Mouse (Mus musculus): ENCODE data around the gene Stfa3. TPM values are rescaled to one million over a fixed set of nuclear protein-coding genes. Genes with fewer than 3 reads are reported as not detected.

The Stfa3 gene
- total RNA-seq (2014; rRNA removed) (not detected in 2 replicates), polyA plus RNA-seq (2015; fragmentation: Nextera tagmentation; extraction: Ambion mirVana) (not detected in 2 replicates)

DNA sequence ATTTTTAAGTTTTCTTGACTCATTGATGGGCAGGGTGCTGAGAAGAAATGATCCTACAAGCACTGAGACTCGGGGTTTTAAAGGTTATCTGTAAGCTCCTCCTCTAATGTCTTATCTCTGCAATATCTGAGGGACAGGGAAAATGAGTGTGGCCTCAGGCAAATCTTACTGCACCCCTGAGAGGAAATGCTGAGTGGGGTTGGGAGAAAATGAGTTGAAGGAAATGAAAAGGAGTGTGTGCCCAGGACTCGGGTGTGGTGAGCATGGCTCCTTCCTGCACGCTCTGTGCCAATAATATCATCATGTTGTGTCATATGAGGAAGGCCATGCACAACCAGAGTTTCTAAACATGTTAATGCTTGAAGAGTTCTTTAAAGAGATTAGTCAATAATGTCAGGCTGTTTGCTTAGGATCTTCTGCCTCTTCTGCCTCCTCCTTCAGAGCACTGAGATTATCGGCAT is at the start of gene Stfa3:
Gene Stfa3 (minus strand): TSS at position 51 of the 461 bp plus-strand sequence.
- no peaks in the 10 kb centered on the region for H3K9me3 ChIP-seq (ENCODE audit: low read length)
- 82% methylated on average over 4 of the region's 4 CpGs for WGBS
- H3K27me3 ChIP-seq (ENCODE audit: insufficient read depth, low read length), result no peaks in the 10 kb centered on the region
- no peaks in the 10 kb centered on the region for H3K36me3 ChIP-seq (ENCODE audit: insufficient read depth, low read length)
- H3K4me1 ChIP-seq (ENCODE audit: insufficient read depth, low read length), result no peaks in the 10 kb centered on the region
- DNase-seq (ENCODE audit: low spot score) (no peak), ATAC-seq (no peak)
- H3K4me2 ChIP-seq (ENCODE audit: low read depth, low read length), result no peak within 1 kb of the TSS
- H3K9ac ChIP-seq (replicated peaks; ENCODE audit: low read length), result no peak within 1 kb of the TSS
- H3K4me3 ChIP-seq (ENCODE audit: low read length), result no peak within 1 kb of the TSS
- H3K27ac ChIP-seq, result no peak within 1 kb of the TSS
- no peak for TF ChIP-seq CTCF (IDR thresholded peaks at IDR 0.05; ENCODE audit: low read depth)

GRCm38 (mm10) chr16:36502286-36502685 is 47.1 kb upstream of the Stfa3 start:
- DNase-seq (ENCODE audit: low spot score) (no peak), ATAC-seq (no peak)
- no peaks in the 10 kb centered on the region for H3K4me1 ChIP-seq (ENCODE audit: insufficient read depth, low read length)
- TF ChIP-seq CTCF (IDR thresholded peaks at IDR 0.05; ENCODE audit: low read depth), result no peak
- no peak overlapping the region for H3K9ac ChIP-seq (replicated peaks; ENCODE audit: low read length)
- no peak overlapping the region for H3K27ac ChIP-seq
- H3K9me3 ChIP-seq (ENCODE audit: low read length), result no peaks in the 10 kb centered on the region
- WGBS, result 78% methylated on average over 2 of the region's 2 CpGs
- no peaks in the 10 kb centered on the region for H3K27me3 ChIP-seq (ENCODE audit: insufficient read depth, low read length)
- H3K36me3 ChIP-seq (ENCODE audit: insufficient read depth, low read length), result no peaks in the 10 kb centered on the region
- no peak overlapping the region for H3K4me3 ChIP-seq (ENCODE audit: low read length)
- H3K4me2 ChIP-seq (ENCODE audit: low read depth, low read length), result no peak overlapping the region

DNA sequence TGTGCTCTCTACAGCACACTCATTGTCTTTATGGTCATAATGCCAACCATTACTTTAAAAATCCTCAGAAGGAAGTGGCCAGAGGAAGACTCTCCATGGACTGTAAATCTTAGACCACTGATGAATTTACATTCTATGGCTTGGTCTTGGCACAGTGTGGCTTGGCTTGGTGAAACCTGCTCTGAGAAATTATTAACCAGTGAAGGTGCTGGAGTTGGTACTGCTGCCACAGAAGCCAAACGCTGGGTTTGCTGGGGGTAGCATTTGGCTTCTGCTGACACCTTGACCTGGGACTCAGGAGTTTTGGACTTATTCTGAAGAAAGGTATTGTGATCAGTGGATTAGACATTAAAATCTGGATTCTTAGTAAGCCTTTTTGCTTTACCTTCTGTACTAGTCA is 37.2 kb upstream of the Stfa3 start:
- no peaks in the 10 kb centered on the region for H3K9me3 ChIP-seq (ENCODE audit: low read length)
- H3K9ac ChIP-seq (replicated peaks; ENCODE audit: low read length), result no peak overlapping the region
- no peak for DNase-seq (ENCODE audit: low spot score)
- H3K36me3 ChIP-seq (ENCODE audit: insufficient read depth, low read length), result no peaks in the 10 kb centered on the region
- no peaks in the 10 kb centered on the region for H3K27me3 ChIP-seq (ENCODE audit: insufficient read depth, low read length)
- H3K4me3 ChIP-seq (ENCODE audit: low read length), result no peak overlapping the region
- TF ChIP-seq CTCF (IDR thresholded peaks at IDR 0.05; ENCODE audit: low read depth), result no peak
- H3K27ac ChIP-seq, result no peak overlapping the region
- WGBS, result 84% methylated on average over 1 of the region's 1 CpGs
- H3K4me1 ChIP-seq (ENCODE audit: insufficient read depth, low read length), result no peaks in the 10 kb centered on the region
- H3K4me2 ChIP-seq (ENCODE audit: low read depth, low read length), result no peak overlapping the region
- no peak for ATAC-seq

- no peaks in the 10 kb centered on the region for H3K4me1 ChIP-seq (ENCODE audit: insufficient read depth, low read length)
- ATAC-seq (no peak), DNase-seq (ENCODE audit: low spot score) (no peak)
- TF ChIP-seq CTCF (IDR thresholded peaks at IDR 0.05; ENCODE audit: low read depth), result no peak
- no peaks in the 10 kb centered on the region for H3K27me3 ChIP-seq (ENCODE audit: insufficient read depth, low read length)
- H3K4me3 ChIP-seq (ENCODE audit: low read length), result no peak overlapping the region
- H3K9me3 ChIP-seq (ENCODE audit: low read length), result no peaks in the 10 kb centered on the region
- no peak overlapping the region for H3K9ac ChIP-seq (replicated peaks; ENCODE audit: low read length)
- H3K27ac ChIP-seq, result no peak overlapping the region
- no peaks in the 10 kb centered on the region for H3K36me3 ChIP-seq (ENCODE audit: insufficient read depth, low read length)
- 86% methylated on average over 9 of the region's 9 CpGs for WGBS
- no peak overlapping the region for H3K4me2 ChIP-seq (ENCODE audit: low read depth, low read length)
Observed at GRCm38 (mm10) chr16:36476866-36477265, 21.7 kb upstream of the Stfa3 start.

GRCm38 (mm10) chr16:36475530-36475929 is 20.3 kb upstream of the Stfa3 start:
- Histone ChIP-seq H3K27ac (no peak overlapping the region), H3K36me3 (ENCODE audit: insufficient read depth, low read length) (no peaks in the 10 kb centered on the region), H3K27me3 (ENCODE audit: insufficient read depth, low read length) (no peaks in the 10 kb centered on the region), H3K9ac (replicated peaks; ENCODE audit: low read length) (no peak overlapping the region), H3K4me1 (ENCODE audit: insufficient read depth, low read length) (no peaks in the 10 kb centered on the region), H3K9me3 (ENCODE audit: low read length) (no peaks in the 10 kb centered on the region), H3K4me2 (ENCODE audit: low read depth, low read length) (no peak overlapping the region), H3K4me3 (ENCODE audit: low read length) (no peak overlapping the region)
- ATAC-seq (no peak), DNase-seq (ENCODE audit: low spot score) (no peak)
- no peak for TF ChIP-seq CTCF (IDR thresholded peaks at IDR 0.05; ENCODE audit: low read depth)
- 96% methylated on average over 3 of the region's 3 CpGs for WGBS

GRCm38 (mm10) chr16:36474849-36475248 is 19.7 kb upstream of the Stfa3 start:
- no peak overlapping the region for H3K4me2 ChIP-seq (ENCODE audit: low read depth, low read length)
- H3K27me3 ChIP-seq (ENCODE audit: insufficient read depth, low read length), result no peaks in the 10 kb centered on the region
- no peak overlapping the region for H3K9ac ChIP-seq (replicated peaks; ENCODE audit: low read length)
- no peaks in the 10 kb centered on the region for H3K36me3 ChIP-seq (ENCODE audit: insufficient read depth, low read length)
- no peak for TF ChIP-seq CTCF (IDR thresholded peaks at IDR 0.05; ENCODE audit: low read depth)
- no peaks in the 10 kb centered on the region for H3K9me3 ChIP-seq (ENCODE audit: low read length)
- no peak for DNase-seq (ENCODE audit: low spot score)
- H3K27ac ChIP-seq, result no peak overlapping the region
- no peak for ATAC-seq
- no peak overlapping the region for H3K4me3 ChIP-seq (ENCODE audit: low read length)
- no peaks in the 10 kb centered on the region for H3K4me1 ChIP-seq (ENCODE audit: insufficient read depth, low read length)
- WGBS, result 78% methylated on average over 2 of the region's 2 CpGs

- Histone ChIP-seq H3K4me3 (ENCODE audit: low read length) (no peak overlapping the region), H3K27ac (no peak overlapping the region), H3K27me3 (ENCODE audit: insufficient read depth, low read length) (no peaks in the 10 kb centered on the region), H3K4me1 (ENCODE audit: insufficient read depth, low read length) (no peaks in the 10 kb centered on the region), H3K4me2 (ENCODE audit: low read depth, low read length) (no peak overlapping the region), H3K36me3 (ENCODE audit: insufficient read depth, low read length) (no peaks in the 10 kb centered on the region), H3K9me3 (ENCODE audit: low read length) (no peaks in the 10 kb centered on the region), H3K9ac (replicated peaks; ENCODE audit: low read length) (no peak overlapping the region)
- ATAC-seq (no peak), DNase-seq (ENCODE audit: low spot score) (peak; percentile 38)
- 48% methylated on average over 17 of the region's 17 CpGs for WGBS
- TF ChIP-seq CTCF (IDR thresholded peaks at IDR 0.05; ENCODE audit: low read depth), result peak; percentile 77
Observed at GRCm38 (mm10) chr16:36473217-36474216, 18.3 kb upstream of the Stfa3 start.
